Mouse (Mus musculus): Measurements from ENCODE around the gene Otop3. TPM values are rescaled to one million over a fixed set of nuclear protein-coding genes. Genes with fewer than 3 reads are reported as not detected.

The Otop3 gene
- polyA plus RNA-seq, 1 experiment from 2014 or later, result 0.37 TPM

GRCm38 (mm10) chr11:115292631-115293375, 41.7 kb upstream of the Otop3 start:
- Histone ChIP-seq H3K27me3 (replicated peaks; ENCODE audit: control insufficient read depth, insufficient read depth, low read length) (no peaks in the 10 kb centered on the region), H3K4me1 (replicated peaks; ENCODE audit: control insufficient read depth, insufficient read depth, low read length) (peaks cover 8% of the 10 kb centered on the region; the same call in 1 of the 2 replicates), H3K4me2 (ENCODE audit: low read length) (no peak overlapping the region), H3K27ac (ENCODE audit: low read length) (no peak overlapping the region), H3K36me3 (ENCODE audit: control insufficient read depth, insufficient read depth) (no peaks in the 10 kb centered on the region), H3K9me3 (ENCODE audit: control insufficient read depth, low read length) (no peaks in the 10 kb centered on the region), H3K9ac (replicated peaks; ENCODE audit: low read depth, low read length) (no peak overlapping the region), H3K4me3 (replicated peaks; ENCODE audit: low read length) (no peak overlapping the region)
- ATAC-seq, result no peak
- 69% methylated on average over 14 of the region's 14 CpGs for WGBS

GRCm38 (mm10) chr11:115295939-115296338, 38.6 kb upstream of the Otop3 start:
- Histone ChIP-seq H3K9me3 (ENCODE audit: control insufficient read depth, low read length) (no peaks in the 10 kb centered on the region), H3K36me3 (ENCODE audit: control insufficient read depth, insufficient read depth) (no peaks in the 10 kb centered on the region), H3K4me2 (ENCODE audit: low read length) (no peak overlapping the region), H3K27ac (ENCODE audit: low read length) (no peak overlapping the region), H3K4me3 (replicated peaks; ENCODE audit: low read length) (no peak overlapping the region), H3K27me3 (replicated peaks; ENCODE audit: control insufficient read depth, insufficient read depth, low read length) (no peaks in the 10 kb centered on the region), H3K9ac (replicated peaks; ENCODE audit: low read depth, low read length) (no peak overlapping the region), H3K4me1 (replicated peaks; ENCODE audit: control insufficient read depth, insufficient read depth, low read length) (peaks cover 8% of the 10 kb centered on the region; the same call in 1 of the 2 replicates)
- 89% methylated on average over 11 of the region's 11 CpGs for WGBS
- ATAC-seq, result no peak

- H3K9me3 ChIP-seq (ENCODE audit: control insufficient read depth, low read length), result no peaks in the 10 kb centered on the region
- peak overlapping the region; percentile 56 for H3K4me3 ChIP-seq (replicated peaks; ENCODE audit: low read length)
- no peaks in the 10 kb centered on the region for H3K36me3 ChIP-seq (ENCODE audit: control insufficient read depth, insufficient read depth)
- no peaks in the 10 kb centered on the region for H3K27me3 ChIP-seq (replicated peaks; ENCODE audit: control insufficient read depth, insufficient read depth, low read length)
- peak overlapping the region; percentile 90 for H3K4me2 ChIP-seq (ENCODE audit: low read length)
- H3K27ac ChIP-seq (ENCODE audit: low read length), result no peak overlapping the region
- 51% methylated on average over 21 of the region's 21 CpGs for WGBS
- ATAC-seq, result peak; percentile 12; the same call in 1 of the 2 replicates
- H3K4me1 ChIP-seq (replicated peaks; ENCODE audit: control insufficient read depth, insufficient read depth, low read length), result peaks cover 8% of the 10 kb centered on the region; the same call in 1 of the 2 replicates
- peak overlapping the region; percentile 71 for H3K9ac ChIP-seq (replicated peaks; ENCODE audit: low read depth, low read length)
Measured at GRCm38 (mm10) chr11:115296471-115297210, 37.9 kb upstream of the Otop3 start.

- Histone ChIP-seq H3K36me3 (ENCODE audit: control insufficient read depth, insufficient read depth) (no peaks in the 10 kb centered on the region), H3K27ac (ENCODE audit: low read length) (no peak within 1 kb of the TSS)
- WGBS, result under 1% methylated on average over 41 of the region's 44 CpGs
Measured at GRCm38 (mm10) chr11:115297214-115297826, 37.2 kb upstream of the Otop3 start, which contains the start of gene Fads6. Gene Fads6 (minus strand): TSS chr11:115297663.

GRCm38 (mm10) chr11:115298160-115298559, 36.4 kb upstream of the Otop3 start:
- Histone ChIP-seq H3K9me3 (ENCODE audit: control insufficient read depth, low read length) (no peaks in the 10 kb centered on the region), H3K27me3 (replicated peaks; ENCODE audit: control insufficient read depth, insufficient read depth, low read length) (no peaks in the 10 kb centered on the region), H3K9ac (replicated peaks; ENCODE audit: low read depth, low read length) (no peak overlapping the region), H3K4me1 (replicated peaks; ENCODE audit: control insufficient read depth, insufficient read depth, low read length) (peaks cover 8% of the 10 kb centered on the region; the same call in 1 of the 2 replicates), H3K4me2 (ENCODE audit: low read length) (no peak overlapping the region), H3K4me3 (replicated peaks; ENCODE audit: low read length) (no peak overlapping the region), H3K36me3 (ENCODE audit: control insufficient read depth, insufficient read depth) (no peaks in the 10 kb centered on the region), H3K27ac (ENCODE audit: low read length) (no peak overlapping the region)
- no peak for ATAC-seq
- 69% methylated on average over 8 of the region's 8 CpGs for WGBS

More at GRCm38 (mm10) chr11:115297214-115297826, 37.2 kb upstream of the Otop3 start, which contains the start of gene Fads6:
- peak; percentile 83 for ATAC-seq
- H3K4me1 ChIP-seq (replicated peaks; ENCODE audit: control insufficient read depth, insufficient read depth, low read length), result peaks cover 8% of the 10 kb centered on the region; the same call in 1 of the 2 replicates
- peak within 1 kb of the TSS; percentile 71 for H3K9ac ChIP-seq (replicated peaks; ENCODE audit: low read depth, low read length)
- H3K4me3 ChIP-seq (replicated peaks; ENCODE audit: low read length), result peak within 1 kb of the TSS; percentile 56
- H3K4me2 ChIP-seq (ENCODE audit: low read length), result peak within 1 kb of the TSS; percentile 90
- H3K27me3 ChIP-seq (replicated peaks; ENCODE audit: control insufficient read depth, insufficient read depth, low read length), result no peaks in the 10 kb centered on the region
- no peaks in the 10 kb centered on the region for H3K9me3 ChIP-seq (ENCODE audit: control insufficient read depth, low read length)

- H3K4me3 ChIP-seq (replicated peaks; ENCODE audit: low read length), result no peak overlapping the region
- H3K9ac ChIP-seq (replicated peaks; ENCODE audit: low read depth, low read length), result no peak overlapping the region
- 90% methylated on average over 4 of the region's 4 CpGs for WGBS
- no peak overlapping the region for H3K27ac ChIP-seq (ENCODE audit: low read length)
- no peak overlapping the region for H3K4me2 ChIP-seq (ENCODE audit: low read length)
- no peaks in the 10 kb centered on the region for H3K9me3 ChIP-seq (ENCODE audit: control insufficient read depth, low read length)
- H3K4me1 ChIP-seq (replicated peaks; ENCODE audit: control insufficient read depth, insufficient read depth, low read length), result peaks cover 8% of the 10 kb centered on the region; the same call in 1 of the 2 replicates
- no peaks in the 10 kb centered on the region for H3K27me3 ChIP-seq (replicated peaks; ENCODE audit: control insufficient read depth, insufficient read depth, low read length)
- H3K36me3 ChIP-seq (ENCODE audit: control insufficient read depth, insufficient read depth), result no peaks in the 10 kb centered on the region
- ATAC-seq, result no peak
Measured at GRCm38 (mm10) chr11:115300745-115301144, 33.8 kb upstream of the Otop3 start.

- Histone ChIP-seq H3K36me3 (ENCODE audit: control insufficient read depth, insufficient read depth) (no peaks in the 10 kb centered on the region), H3K27ac (ENCODE audit: low read length) (no peak overlapping the region), H3K4me3 (replicated peaks; ENCODE audit: low read length) (no peak overlapping the region), H3K9me3 (ENCODE audit: control insufficient read depth, low read length) (no peaks in the 10 kb centered on the region), H3K9ac (replicated peaks; ENCODE audit: low read depth, low read length) (no peak overlapping the region), H3K4me2 (ENCODE audit: low read length) (no peak overlapping the region), H3K27me3 (replicated peaks; ENCODE audit: control insufficient read depth, insufficient read depth, low read length) (no peaks in the 10 kb centered on the region), H3K4me1 (replicated peaks; ENCODE audit: control insufficient read depth, insufficient read depth, low read length) (peaks cover 8% of the 10 kb centered on the region; the same call in 1 of the 2 replicates)
- ATAC-seq, result no peak
- 92% methylated on average over 2 of the region's 2 CpGs for WGBS
Measured at GRCm38 (mm10) chr11:115301351-115301750, 33.2 kb upstream of the Otop3 start.

GRCm38 (mm10) chr11:115303167-115303566, 31.4 kb upstream of the Otop3 start:
- Histone ChIP-seq H3K9ac (replicated peaks; ENCODE audit: low read depth, low read length) (no peak overlapping the region), H3K4me1 (replicated peaks; ENCODE audit: control insufficient read depth, insufficient read depth, low read length) (no peaks in the 10 kb centered on the region), H3K27ac (ENCODE audit: low read length) (no peak overlapping the region), H3K27me3 (replicated peaks; ENCODE audit: control insufficient read depth, insufficient read depth, low read length) (no peaks in the 10 kb centered on the region), H3K9me3 (ENCODE audit: control insufficient read depth, low read length) (no peaks in the 10 kb centered on the region), H3K4me3 (replicated peaks; ENCODE audit: low read length) (no peak overlapping the region), H3K4me2 (ENCODE audit: low read length) (no peak overlapping the region), H3K36me3 (ENCODE audit: control insufficient read depth, insufficient read depth) (no peaks in the 10 kb centered on the region)
- WGBS, result 83% methylated on average over 8 of the region's 8 CpGs
- no peak for ATAC-seq

GRCm38 (mm10) chr11:115306863-115307262, 27.7 kb upstream of the Otop3 start, which contains the start of gene Otop2:
Gene Otop2 (plus strand): TSS chr11:115307163.
- ATAC-seq, result no peak
- H3K4me1 ChIP-seq (replicated peaks; ENCODE audit: control insufficient read depth, insufficient read depth, low read length), result no peaks in the 10 kb centered on the region
- no peak within 1 kb of the TSS for H3K4me2 ChIP-seq (ENCODE audit: low read length)
- no peak within 1 kb of the TSS for H3K4me3 ChIP-seq (replicated peaks; ENCODE audit: low read length)
- H3K27ac ChIP-seq (ENCODE audit: low read length), result no peak within 1 kb of the TSS
- no peaks in the 10 kb centered on the region for H3K36me3 ChIP-seq (ENCODE audit: control insufficient read depth, insufficient read depth)
- 8% methylated on average over 8 of the region's 8 CpGs for WGBS
- H3K27me3 ChIP-seq (replicated peaks; ENCODE audit: control insufficient read depth, insufficient read depth, low read length), result no peaks in the 10 kb centered on the region
- H3K9ac ChIP-seq (replicated peaks; ENCODE audit: low read depth, low read length), result no peak within 1 kb of the TSS
- H3K9me3 ChIP-seq (ENCODE audit: control insufficient read depth, low read length), result no peaks in the 10 kb centered on the region
